Mouse (Mus musculus) embryonic facial prominence, embryonic 15.5 days (tissue): ENCODE measurements around the gene Ugt2b1. TPM values are rescaled to one million over a fixed set of nuclear protein-coding genes. Genes with fewer than 3 reads are reported as not detected.
"Not testable (repeated sequence)": the region's sequence is repeated elsewhere in the genome, so short reads cannot be mapped to it uniquely, and the experiment has no call there.

Source experiments
- ATAC-seq: fragments of 200-750 bp; cut with Nextera tagmentation; 2 replicates; pipeline ENCODE4 v1.8.0; 2017; ENCODE audit warnings: low read depth, moderate TSS enrichment; ENCODE audit not compliant: insufficient number of reproducible peaks, low FRiP score, low TSS enrichment
- H3K27ac ChIP-seq: fragments of 300-500 bp; sonication (generic); replicated peaks from 2 replicates; pipeline ENCODE4 v1.5.1; 2015; ENCODE audit warnings: mild to moderate bottlenecking, inconsistent platforms
- H3K27me3 ChIP-seq: fragments of 300-500 bp; sonication (generic); 2 replicates; pipeline ENCODE4 v1.6.1; 2015; ENCODE audit warnings: inconsistent platforms
- H3K36me3 ChIP-seq: fragments of 300-500 bp; sonication (generic); 2 replicates; pipeline ENCODE4 v1.6.1; 2015; ENCODE audit warnings: mild to moderate bottlenecking, inconsistent platforms
- H3K4me1 ChIP-seq: fragments of 300-500 bp; sonication (generic); 2 replicates; pipeline ENCODE4 v1.6.1; 2015; ENCODE audit warnings: inconsistent platforms
- H3K4me2 ChIP-seq: fragments of 300-500 bp; sonication (generic); replicated peaks from 2 replicates; pipeline ENCODE4 v1.6.1; 2015; ENCODE audit warnings: mild to moderate bottlenecking, inconsistent platforms
- H3K4me3 ChIP-seq: fragments of 300-500 bp; sonication (generic); replicated peaks from 2 replicates; pipeline ENCODE4 v1.5.1; 2015; ENCODE audit warnings: mild to moderate bottlenecking, inconsistent platforms
- H3K9ac ChIP-seq: fragments of 300-500 bp; sonication (generic); 2 replicates; pipeline ENCODE4 v1.6.1; 2015; ENCODE audit warnings: inconsistent platforms
- H3K9me3 ChIP-seq: fragments of 300-500 bp; sonication (generic); replicated peaks from 2 replicates; pipeline ENCODE4 v1.6.1; 2016; ENCODE audit warnings: inconsistent platforms
- WGBS: fragments of 180-500 bp; shearing (Covaris S2); methylation state at CpG from one replicate; pipeline ENCODE4 v1.1.7; 2015; 5-methylcytosine and 5-hydroxymethylcytosine counted together
- polyA plus RNA-seq: library from polyadenylated mRNA; unstranded; fragments of >200 nt; fragmentation: Nextera tagmentation; extraction: Ambion mirVana; gene quantifications from 2 replicates; pipeline ENCODE4 v1.2.1, GENCODE M21; 2015

Ugt2b1 gene
- polyA plus RNA-seq: not detected in 2 replicates

- Histone ChIP-seq H3K4me3 (no peak within 1 kb of the TSS), H3K36me3 (no peaks in the 10 kb centered on the region), H3K9me3 (no peaks in the 10 kb centered on the region), H3K4me2 (no peak within 1 kb of the TSS), H3K27ac (no peak within 1 kb of the TSS), H3K9ac (no peak within 1 kb of the TSS), H3K4me1 (no peaks in the 10 kb centered on the region), H3K27me3 (no peaks in the 10 kb centered on the region)
- whole genome bisulfite sequencing: 71% methylated on average over 2 of the region's 2 CpGs
- ATAC-seq: no peak
These were observed at the start of gene Ugt2b1 for GRCm38 (mm10) chr5:86926426-86926825. TSS of gene Ugt2b1 (minus strand) at chr5:86926530.

GRCm38 (mm10) chr5:86967271-86967670, 40.9 kb upstream of the Ugt2b1 start:
- not testable (repeated sequence) for H3K4me3 ChIP-seq, H3K27ac ChIP-seq, ATAC-seq, H3K4me2 ChIP-seq, H3K9me3 ChIP-seq, H3K27me3 ChIP-seq, H3K9ac ChIP-seq, H3K4me1 ChIP-seq, H3K36me3 ChIP-seq
- WGBS: 91% methylated on average over 5 of the region's 5 CpGs

- H3K4me2 ChIP-seq, H3K4me1 ChIP-seq, H3K36me3 ChIP-seq, H3K27ac ChIP-seq, H3K9me3 ChIP-seq, H3K27me3 ChIP-seq, ATAC-seq, H3K4me3 ChIP-seq, H3K9ac ChIP-seq: not testable (repeated sequence)
- 76% methylated on average over 1 of the region's 1 CpGs for WGBS
These were observed 36.5 kb upstream of the Ugt2b1 start for GRCm38 (mm10) chr5:86962849-86963248.

- Histone ChIP-seq H3K27ac (no peak overlapping the region), H3K9ac (no peak overlapping the region), H3K9me3 (no peaks in the 10 kb centered on the region), H3K4me1 (no peaks in the 10 kb centered on the region), H3K27me3 (no peaks in the 10 kb centered on the region), H3K36me3 (no peaks in the 10 kb centered on the region), H3K4me2 (no peak overlapping the region), H3K4me3 (no peak overlapping the region)
- ATAC-seq: no peak
- 71% methylated on average over 3 of the region's 3 CpGs for WGBS
These were observed 35.4 kb upstream of the Ugt2b1 start for GRCm38 (mm10) chr5:86961587-86962358.

GRCm38 (mm10) chr5:86960504-86960903, 34.2 kb upstream of the Ugt2b1 start:
- H3K9me3 ChIP-seq: no peaks in the 10 kb centered on the region
- WGBS: 78% methylated on average over 3 of the region's 3 CpGs
- no peak for ATAC-seq

GRCm38 (mm10) chr5:86942111-86942510, 15.8 kb upstream of the Ugt2b1 start:
- Histone ChIP-seq H3K27me3 (no peaks in the 10 kb centered on the region), H3K36me3 (no peaks in the 10 kb centered on the region), H3K9me3 (no peaks in the 10 kb centered on the region), H3K4me2 (no peak overlapping the region), H3K4me1 (no peaks in the 10 kb centered on the region), H3K4me3 (no peak overlapping the region), H3K27ac (no peak overlapping the region), H3K9ac (no peak overlapping the region)
- ATAC-seq: no peak
- whole genome bisulfite sequencing: 83% methylated on average over 2 of the region's 2 CpGs

More at GRCm38 (mm10) chr5:86960504-86960903, 34.2 kb upstream of the Ugt2b1 start:
- Histone ChIP-seq H3K4me2 (no peak overlapping the region), H3K27ac (no peak overlapping the region), H3K27me3 (no peaks in the 10 kb centered on the region), H3K4me1 (no peaks in the 10 kb centered on the region), H3K9ac (no peak overlapping the region), H3K36me3 (no peaks in the 10 kb centered on the region), H3K4me3 (no peak overlapping the region)

GRCm38 (mm10) chr5:86920661-86921233, 5.6 kb downstream of the Ugt2b1 start:
- no peak for ATAC-seq
- Histone ChIP-seq H3K4me2 (no peak overlapping the region), H3K9me3 (no peaks in the 10 kb centered on the region), H3K9ac (no peak overlapping the region), H3K36me3 (no peaks in the 10 kb centered on the region), H3K4me3 (no peak overlapping the region), H3K4me1 (no peaks in the 10 kb centered on the region), H3K27ac (no peak overlapping the region), H3K27me3 (no peaks in the 10 kb centered on the region)
- 58% methylated on average over 3 of the region's 3 CpGs for WGBS

- Histone ChIP-seq H3K4me3 (no peak overlapping the region), H3K4me2 (no peak overlapping the region), H3K27ac (no peak overlapping the region), H3K27me3 (no peaks in the 10 kb centered on the region), H3K4me1 (no peaks in the 10 kb centered on the region), H3K9ac (no peak overlapping the region), H3K9me3 (no peaks in the 10 kb centered on the region), H3K36me3 (no peaks in the 10 kb centered on the region)
- 76% methylated on average over 3 of the region's 3 CpGs for WGBS
- ATAC-seq: no peak
These were observed 14.8 kb downstream of the Ugt2b1 start for GRCm38 (mm10) chr5:86911357-86912099.

GRCm38 (mm10) chr5:86910770-86911169, 15.6 kb downstream of the Ugt2b1 start:
- WGBS: 62% methylated on average over 1 of the region's 1 CpGs
- Histone ChIP-seq H3K27me3 (no peaks in the 10 kb centered on the region), H3K4me2 (no peak overlapping the region), H3K4me3 (no peak overlapping the region), H3K9ac (no peak overlapping the region), H3K27ac (no peak overlapping the region), H3K9me3 (no peaks in the 10 kb centered on the region), H3K4me1 (no peaks in the 10 kb centered on the region), H3K36me3 (no peaks in the 10 kb centered on the region)
- no peak for ATAC-seq

- Histone ChIP-seq H3K27ac (no peak within 1 kb of the TSS), H3K36me3 (no peaks in the 10 kb centered on the region), H3K4me3 (no peak within 1 kb of the TSS), H3K4me2 (no peak within 1 kb of the TSS), H3K9ac (no peak within 1 kb of the TSS), H3K9me3 (no peaks in the 10 kb centered on the region), H3K27me3 (no peaks in the 10 kb centered on the region), H3K4me1 (no peaks in the 10 kb centered on the region)
- ATAC-seq: no peak
- 61% methylated on average over 1 of the region's 1 CpGs for WGBS
These were observed 19.6 kb downstream of the Ugt2b1 start, which contains the start of gene Ugt2b34 for GRCm38 (mm10) chr5:86906758-86907157. TSS of gene Ugt2b34 (minus strand) at chr5:86906937.

- no peak overlapping the region for H3K27ac ChIP-seq
- ATAC-seq: no peak
- no peak overlapping the region for H3K9ac ChIP-seq
- H3K4me2 ChIP-seq: no peak overlapping the region
- WGBS: 89% methylated on average over 1 of the region's 1 CpGs
- no peaks in the 10 kb centered on the region for H3K27me3 ChIP-seq
- no peaks in the 10 kb centered on the region for H3K36me3 ChIP-seq
- no peaks in the 10 kb centered on the region for H3K4me1 ChIP-seq
- no peaks in the 10 kb centered on the region for H3K9me3 ChIP-seq
- no peak overlapping the region for H3K4me3 ChIP-seq
These were observed 36.4 kb downstream of the Ugt2b1 start for GRCm38 (mm10) chr5:86889933-86890332.
